Mouse (Mus musculus) liver, embryonic 14.5 days (tissue): ENCODE measurements around the gene Cyth2. TPM values are rescaled to one million over a fixed set of nuclear protein-coding genes. Genes with fewer than 3 reads are reported as not detected.

Source experiments
- ATAC-seq: fragments of 200-750 bp; cut with Nextera tagmentation; 2 replicates; pipeline ENCODE4 v1.8.0; 2017; ENCODE audit warnings: moderate number of reproducible peaks, mild to moderate bottlenecking, moderate library complexity; ENCODE audit not compliant: insufficient read depth
- DNase-seq, 3 experiments: peaks; one replicate each; pipeline ENCODE4 v3.0.0-alpha.2; 2012 to 2013; ENCODE audit warnings: low read depth in 3 of 3, low spot score in 3 of 3
- H3K27ac ChIP-seq: fragments of 300-500 bp; sonication (generic); 2 replicates; pipeline ENCODE4 v1.5.1; 2014; ENCODE audit warnings: moderate library complexity, mild to moderate bottlenecking, control low read depth, inconsistent platforms
- H3K27me3 ChIP-seq: fragments of 300-500 bp; sonication (generic); 2 replicates; pipeline ENCODE4 v1.6.1; 2014; ENCODE audit warnings: mild to moderate bottlenecking, low read length, moderate library complexity; ENCODE audit not compliant: control insufficient read depth, insufficient read depth
- H3K36me3 ChIP-seq: fragments of 300-500 bp; sonication (generic); replicated peaks from 2 replicates; pipeline ENCODE4 v1.6.1; 2014; ENCODE audit warnings: low read depth; ENCODE audit not compliant: control insufficient read depth, insufficient read depth
- H3K4me1 ChIP-seq, 2 experiments: fragments of 200-500 bp in 1 of 2; fragments of 300-500 bp in 1 of 2; sonication (generic) in 1 of 2; replicated peaks; 2 replicates each; pipeline ENCODE4 v1.6.1; 2012 to 2014; ENCODE audit warnings: antibody characterized with exemption in 1 of 2, inconsistent platforms in 1 of 2, low read length in 1 of 2; ENCODE audit not compliant: control insufficient read depth in 2 of 2, insufficient read depth in 2 of 2
- H3K4me2 ChIP-seq: fragments of 300-500 bp; sonication (generic); 2 replicates; pipeline ENCODE4 v1.6.1; 2014; ENCODE audit warnings: low read depth, mild to moderate bottlenecking, control low read depth, moderate library complexity
- H3K4me3 ChIP-seq, 2 experiments: fragments of 200-500 bp in 1 of 2; fragments of 300-500 bp in 1 of 2; sonication (generic) in 1 of 2; 2 replicates each; pipeline ENCODE4 v1.5.1; 2012 to 2014; ENCODE audit warnings: low read depth in 2 of 2, low read length in 2 of 2, mild to moderate bottlenecking in 2 of 2, control low read depth in 1 of 2, inconsistent platforms in 1 of 2, moderate library complexity in 1 of 2; ENCODE audit not compliant: insufficient read depth in 1 of 2
- H3K9ac ChIP-seq: fragments of 300-500 bp; sonication (generic); replicated peaks from 2 replicates; pipeline ENCODE4 v1.6.1; 2014; ENCODE audit warnings: mild to moderate bottlenecking, control low read depth, moderate library complexity
- H3K9me3 ChIP-seq: fragments of 300-500 bp; sonication (generic); 2 replicates; pipeline ENCODE4 v1.6.1; 2016; ENCODE audit warnings: low read length, mixed read lengths; ENCODE audit not compliant: control insufficient read depth
- CTCF ChIP-seq: IDR thresholded peaks from 2 replicates; pipeline ENCODE4 v1.5.1; 2016; ENCODE audit warnings: antibody characterized with exemption, low read depth, control low read depth
- EP300 ChIP-seq: IDR thresholded peaks from 2 replicates; pipeline ENCODE4 v1.6.1; 2016; ENCODE audit warnings: antibody characterized with exemption, low read depth
- WGBS: fragments of 180-500 bp; shearing (Covaris S2); extraction: QIAGEN DNeasy Blood & Tissue Kit; methylation state at CpG from one replicate; pipeline ENCODE4 v1.1.7; 2014; ENCODE audit not compliant: insufficient replicate concordance; 5-methylcytosine and 5-hydroxymethylcytosine counted together
- polyA plus RNA-seq, 2 experiments: library from polyadenylated mRNA; depleted of rRNA in 1 of 2; stranded (reverse) in 1 of 2; unstranded in 1 of 2; fragments of >200 nt; fragmentation: Nextera tagmentation in 1 of 2; extraction: Ambion mirVana in 1 of 2; gene quantifications; 2 replicates each; pipeline versions ENCODE4 v1.2.1 to v1.2.3; 2012 to 2014

Gene Cyth2
- polyA plus RNA-seq, 2 experiments, result 19.4 to 23.0 TPM

- Histone ChIP-seq H3K4me3 (no peak overlapping the region), H3K27ac (no peak overlapping the region), H3K27me3 (peaks cover 42% of the 10 kb centered on the region), H3K4me2 (no peak overlapping the region), H3K36me3 (no peaks in the 10 kb centered on the region), H3K9me3 (no peaks in the 10 kb centered on the region), H3K4me1 (no peaks in the 10 kb centered on the region), H3K9ac (no peak overlapping the region)
- ATAC-seq (no peak), DNase-seq (no peak)
- 51% methylated on average over 4 of the region's 4 CpGs for WGBS
- no peak for TF ChIP-seq EP300
- no peak for TF ChIP-seq CTCF
Observed at GRCm38 (mm10) chr7:45782271-45782670, 32.1 kb downstream of the Cyth2 start.

GRCm38 (mm10) chr7:45779081-45779641 lies 35.2 kb downstream of the Cyth2 start:
- Histone ChIP-seq H3K9me3 (no peaks in the 10 kb centered on the region), H3K27me3 (peaks cover 11% of the 10 kb centered on the region), H3K36me3 (no peaks in the 10 kb centered on the region), H3K4me1 (no peaks in the 10 kb centered on the region), H3K9ac (no peak overlapping the region), H3K27ac (no peak overlapping the region), H3K4me2 (peak overlapping the region; percentile 6; the same call in 1 of the 2 replicates), H3K4me3 (no peak overlapping the region)
- DNase-seq, result no peak
- WGBS, result 16% methylated on average over 22 of the region's 22 CpGs
- TF ChIP-seq CTCF (no peak), EP300 (no peak)
- no peak for ATAC-seq

- H3K9me3 ChIP-seq, result no peaks in the 10 kb centered on the region
- no peaks in the 10 kb centered on the region for H3K36me3 ChIP-seq
- H3K4me1 ChIP-seq, result no peaks in the 10 kb centered on the region
- H3K27me3 ChIP-seq, result no peaks in the 10 kb centered on the region; the same call in none of the 2 replicates
- WGBS, result 48% methylated on average over 7 of the region's 7 CpGs
- H3K4me3 ChIP-seq, result no peak overlapping the region
- ATAC-seq (no peak), DNase-seq (no peak)
- no peak overlapping the region for H3K27ac ChIP-seq
- no peak overlapping the region for H3K4me2 ChIP-seq
- no peak overlapping the region for H3K9ac ChIP-seq
- TF ChIP-seq EP300 (no peak), CTCF (no peak)
Observed at GRCm38 (mm10) chr7:45775237-45775636, 39.1 kb downstream of the Cyth2 start.

- Histone ChIP-seq H3K36me3 (no peaks in the 10 kb centered on the region), H3K4me3 (no peak overlapping the region), H3K4me1 (no peaks in the 10 kb centered on the region), H3K9me3 (no peaks in the 10 kb centered on the region), H3K27me3 (no peaks in the 10 kb centered on the region; the same call in 1 of the 2 replicates), H3K9ac (no peak overlapping the region), H3K27ac (no peak overlapping the region), H3K4me2 (no peak overlapping the region)
- 49% methylated on average over 4 of the region's 4 CpGs for WGBS
- ATAC-seq (no peak), DNase-seq (no peak)
- TF ChIP-seq CTCF, result no peak
- TF ChIP-seq EP300, result no peak
Observed at GRCm38 (mm10) chr7:45771101-45771500, 43.3 kb downstream of the Cyth2 start.

- H3K4me2 ChIP-seq, result no peak overlapping the region
- ATAC-seq, result no peak
Observed at GRCm38 (mm10) chr7:45770427-45771082, 43.8 kb downstream of the Cyth2 start.

More at GRCm38 (mm10) chr7:45770427-45771082, 43.8 kb downstream of the Cyth2 start:
- TF ChIP-seq EP300, result no peak
- TF ChIP-seq CTCF, result no peak
- Histone ChIP-seq H3K4me1 (no peaks in the 10 kb centered on the region), H3K4me3 (no peak overlapping the region), H3K36me3 (no peaks in the 10 kb centered on the region), H3K9me3 (no peaks in the 10 kb centered on the region), H3K27me3 (no peaks in the 10 kb centered on the region; the same call in 1 of the 2 replicates), H3K27ac (no peak overlapping the region), H3K9ac (no peak overlapping the region)
- no peak for DNase-seq
- 48% methylated on average over 8 of the region's 8 CpGs for WGBS
